Mouse (Mus musculus) embryonic facial prominence, embryonic 15.5 days (tissue): ENCODE results near the gene Atp6v1g2. TPM values are rescaled to one million over a fixed set of nuclear protein-coding genes. Genes with fewer than 3 reads are reported as not detected.

Source experiments
- ATAC-seq: fragments of 200-750 bp; cut with Nextera tagmentation; 2 replicates; pipeline ENCODE4 v1.8.0; 2017; ENCODE audit warnings: low read depth, moderate TSS enrichment; ENCODE audit not compliant: insufficient number of reproducible peaks, low FRiP score, low TSS enrichment
- H3K27ac ChIP-seq: fragments of 300-500 bp; sonication (generic); replicated peaks from 2 replicates; pipeline ENCODE4 v1.5.1; 2015; ENCODE audit warnings: mild to moderate bottlenecking, inconsistent platforms
- H3K27me3 ChIP-seq: fragments of 300-500 bp; sonication (generic); 2 replicates; pipeline ENCODE4 v1.6.1; 2015; ENCODE audit warnings: inconsistent platforms
- H3K36me3 ChIP-seq: fragments of 300-500 bp; sonication (generic); 2 replicates; pipeline ENCODE4 v1.6.1; 2015; ENCODE audit warnings: mild to moderate bottlenecking, inconsistent platforms
- H3K4me1 ChIP-seq: fragments of 300-500 bp; sonication (generic); 2 replicates; pipeline ENCODE4 v1.6.1; 2015; ENCODE audit warnings: inconsistent platforms
- H3K4me2 ChIP-seq: fragments of 300-500 bp; sonication (generic); replicated peaks from 2 replicates; pipeline ENCODE4 v1.6.1; 2015; ENCODE audit warnings: mild to moderate bottlenecking, inconsistent platforms
- H3K4me3 ChIP-seq: fragments of 300-500 bp; sonication (generic); replicated peaks from 2 replicates; pipeline ENCODE4 v1.5.1; 2015; ENCODE audit warnings: mild to moderate bottlenecking, inconsistent platforms
- H3K9ac ChIP-seq: fragments of 300-500 bp; sonication (generic); 2 replicates; pipeline ENCODE4 v1.6.1; 2015; ENCODE audit warnings: inconsistent platforms
- H3K9me3 ChIP-seq: fragments of 300-500 bp; sonication (generic); replicated peaks from 2 replicates; pipeline ENCODE4 v1.6.1; 2016; ENCODE audit warnings: inconsistent platforms
- WGBS: fragments of 180-500 bp; shearing (Covaris S2); methylation state at CpG from one replicate; pipeline ENCODE4 v1.1.7; 2015; 5-methylcytosine and 5-hydroxymethylcytosine counted together
- polyA plus RNA-seq: library from polyadenylated mRNA; unstranded; fragments of >200 nt; fragmentation: Nextera tagmentation; extraction: Ambion mirVana; gene quantifications from 2 replicates; pipeline ENCODE4 v1.2.1, GENCODE M21; 2015

The Atp6v1g2 gene
- polyA plus RNA-seq: 4.1 and 4.4 TPM in 2 replicates

DNA sequence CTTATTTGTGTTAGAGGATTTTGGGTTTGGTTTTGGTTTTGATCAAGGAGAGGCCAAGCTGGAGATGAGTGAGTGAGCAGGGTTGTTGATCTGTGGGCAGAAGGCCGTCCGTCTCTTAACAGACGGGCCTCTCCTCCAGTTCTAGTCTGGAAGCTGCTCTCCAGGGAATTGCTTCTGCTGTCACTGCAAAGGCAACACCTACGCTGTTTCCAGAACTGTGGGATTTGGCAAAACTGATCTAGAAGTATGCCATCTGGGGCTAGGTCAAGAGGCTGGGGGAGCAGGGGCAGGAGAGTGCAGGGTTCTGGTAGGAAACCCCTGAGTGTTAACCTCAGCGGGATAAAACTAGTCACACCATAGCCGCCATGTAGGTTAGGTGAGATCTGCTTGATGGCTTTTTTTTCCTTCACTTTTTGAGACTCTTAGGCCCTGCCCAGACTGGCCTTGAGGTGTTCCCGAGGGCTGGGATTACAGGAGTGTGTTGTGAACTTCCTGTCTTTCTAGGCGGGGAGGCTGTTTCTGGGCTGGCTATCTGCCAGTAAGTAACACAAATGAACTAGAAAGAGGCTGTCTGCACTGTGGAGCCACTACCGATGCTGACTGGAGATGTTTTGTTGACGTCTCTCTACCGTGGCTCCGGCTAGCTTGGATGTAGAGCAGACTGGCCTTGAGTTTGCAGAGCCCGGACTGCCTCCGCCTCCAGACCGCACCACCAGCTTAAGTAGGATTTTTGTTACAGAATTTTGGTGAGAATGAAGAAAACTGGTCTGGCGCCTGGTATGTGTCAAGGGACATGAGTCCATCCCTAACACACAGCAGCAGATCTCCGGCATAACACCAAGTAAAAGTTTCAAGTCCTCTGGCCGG, at the start of gene Atp6v1g2:
Gene Atp6v1g2, plus strand, starts transcription at position 547 of the 867 bp plus-strand sequence.
- Histone ChIP-seq H3K9me3 (no peaks in the 10 kb centered on the region), H3K27me3 (no peaks in the 10 kb centered on the region), H3K9ac (peak within 1 kb of the TSS; percentile 76; the same call in 1 of the 2 replicates), H3K4me2 (peak within 1 kb of the TSS; percentile 86), H3K4me1 (peaks cover 42% of the 10 kb centered on the region), H3K4me3 (peak within 1 kb of the TSS; percentile 57), H3K36me3 (peaks cover 30% of the 10 kb centered on the region), H3K27ac (peak within 1 kb of the TSS; percentile 95)
- 52% methylated on average over 18 of the region's 18 CpGs for WGBS
- no peak for ATAC-seq

- H3K9ac ChIP-seq: no peak overlapping the region
- H3K4me1 ChIP-seq: peaks cover 13% of the 10 kb centered on the region; the same call in 1 of the 2 replicates
- H3K27ac ChIP-seq: peak overlapping the region; percentile 78
- H3K9me3 ChIP-seq: no peaks in the 10 kb centered on the region
- no peaks in the 10 kb centered on the region for H3K27me3 ChIP-seq
- peak overlapping the region; percentile 48 for H3K4me3 ChIP-seq
- peak; percentile 77 for ATAC-seq
- 1% methylated on average over 18 of the region's 18 CpGs for WGBS
- peak overlapping the region; percentile 45 for H3K4me2 ChIP-seq
- no peaks in the 10 kb centered on the region for H3K36me3 ChIP-seq
Observed at GRCm38 (mm10) chr17:35185639-35186611, 47.5 kb upstream of the Atp6v1g2 start.

- Histone ChIP-seq H3K9ac (no peak overlapping the region), H3K27ac (peak overlapping the region; percentile 78), H3K4me1 (peaks cover 13% of the 10 kb centered on the region; the same call in 1 of the 2 replicates), H3K4me3 (peak overlapping the region; percentile 48), H3K4me2 (peak overlapping the region; percentile 45), H3K36me3 (no peaks in the 10 kb centered on the region), H3K27me3 (no peaks in the 10 kb centered on the region), H3K9me3 (no peaks in the 10 kb centered on the region)
- 0 out of 2 replicates have a peak, but pooled peaks have one; percentile 9 for ATAC-seq
- WGBS: under 1% methylated on average over 4 of the region's 4 CpGs
Observed at GRCm38 (mm10) chr17:35186681-35187080, 46.8 kb upstream of the Atp6v1g2 start.

DNA sequence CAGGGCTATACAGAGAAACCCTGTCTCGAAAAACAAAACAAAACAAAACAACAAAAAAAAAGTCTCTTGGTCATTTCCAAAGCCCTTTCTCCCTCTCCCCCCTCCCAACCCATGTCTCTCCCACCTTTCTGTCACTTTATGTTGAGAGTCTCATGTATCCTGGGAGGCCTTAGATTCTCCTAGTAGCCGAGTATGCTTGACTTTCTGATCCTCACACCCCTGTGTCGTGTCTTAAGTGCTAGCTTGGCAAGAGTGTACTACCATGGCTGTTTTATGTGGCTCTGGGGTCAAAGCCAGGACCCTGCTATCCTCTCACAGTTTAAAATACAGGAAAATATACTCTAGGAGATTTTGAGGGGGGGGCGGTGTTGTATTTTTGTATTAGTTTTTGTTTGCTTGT, 46.1 kb upstream of the Atp6v1g2 start:
- Histone ChIP-seq H3K9me3 (no peaks in the 10 kb centered on the region), H3K9ac (no peak overlapping the region), H3K4me2 (no peak overlapping the region), H3K4me3 (no peak overlapping the region), H3K27me3 (no peaks in the 10 kb centered on the region), H3K36me3 (no peaks in the 10 kb centered on the region), H3K4me1 (peaks cover 13% of the 10 kb centered on the region; the same call in 1 of the 2 replicates), H3K27ac (no peak overlapping the region)
- no peak for ATAC-seq
- 67% methylated on average over 4 of the region's 4 CpGs for WGBS

DNA sequence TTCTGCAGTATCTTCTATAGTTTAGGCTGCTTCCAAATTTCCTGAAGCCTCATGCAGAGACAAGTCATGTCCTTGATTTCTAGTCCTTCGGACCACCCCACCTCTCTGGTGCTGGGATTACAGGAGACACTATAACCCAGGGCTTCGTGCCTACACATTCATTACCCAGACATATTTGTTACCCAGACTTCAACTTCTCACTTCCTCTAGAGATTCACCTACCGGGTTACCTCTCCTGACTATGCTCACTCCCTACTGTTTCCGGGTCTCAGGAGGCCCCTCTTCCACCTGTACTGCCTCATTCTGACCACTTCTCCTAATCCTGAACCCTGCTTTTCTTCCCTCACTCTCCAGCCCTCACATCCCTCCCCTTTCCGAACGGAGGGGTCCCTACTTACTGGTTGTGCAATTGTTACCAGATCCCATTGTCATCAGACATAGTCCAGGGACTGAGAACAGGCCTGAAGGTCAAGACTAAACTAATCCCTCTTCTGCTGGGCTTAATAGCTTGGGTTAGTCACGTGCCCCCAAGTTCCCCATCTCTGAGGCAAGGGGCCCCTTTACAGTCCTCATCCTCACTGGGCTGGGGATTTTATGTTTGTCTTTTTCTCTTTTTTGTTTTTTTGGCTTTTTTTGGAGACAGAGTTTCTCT, 45.4 kb upstream of the Atp6v1g2 start, which contains the start of gene Lst1:
Gene Lst1, minus strand, starts transcription at position 481 of the 652 bp plus-strand sequence.
- peaks cover 13% of the 10 kb centered on the region; the same call in 1 of the 2 replicates for H3K4me1 ChIP-seq
- 75% methylated on average over 7 of the region's 7 CpGs for WGBS
- no peak within 1 kb of the TSS for H3K27ac ChIP-seq
- H3K4me2 ChIP-seq: no peak within 1 kb of the TSS
- no peak within 1 kb of the TSS for H3K9ac ChIP-seq
- H3K36me3 ChIP-seq: no peaks in the 10 kb centered on the region
- no peak for ATAC-seq
- no peak within 1 kb of the TSS for H3K4me3 ChIP-seq
- no peaks in the 10 kb centered on the region for H3K27me3 ChIP-seq
- H3K9me3 ChIP-seq: no peaks in the 10 kb centered on the region

DNA sequence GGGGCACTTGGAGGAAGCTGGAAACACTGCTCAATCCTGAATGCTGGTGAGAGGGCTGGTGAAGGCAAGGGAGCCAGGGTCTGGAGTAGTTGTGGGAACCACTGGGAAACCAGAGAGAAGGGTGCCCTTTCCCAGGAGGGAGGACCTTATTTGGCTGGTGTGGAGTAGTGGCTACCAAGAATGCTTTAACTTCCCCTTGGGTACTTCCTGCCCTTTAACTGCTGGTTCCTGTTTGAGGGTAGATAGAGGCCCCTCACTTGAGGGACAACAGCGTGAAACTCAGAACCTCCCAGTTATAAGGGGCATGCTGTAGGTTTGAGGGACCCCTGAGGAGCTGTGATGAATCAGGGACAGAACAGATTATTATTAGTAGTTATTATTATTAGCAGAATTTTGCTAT, 44.3 kb upstream of the Atp6v1g2 start:
- H3K27ac ChIP-seq: no peak overlapping the region
- H3K27me3 ChIP-seq: peaks cover 5% of the 10 kb centered on the region; the same call in 1 of the 2 replicates
- H3K36me3 ChIP-seq: no peaks in the 10 kb centered on the region
- no peak overlapping the region for H3K9ac ChIP-seq
- no peak for ATAC-seq
- H3K9me3 ChIP-seq: no peaks in the 10 kb centered on the region
- WGBS: 57% methylated on average over 1 of the region's 1 CpGs
- H3K4me2 ChIP-seq: no peak overlapping the region
- H3K4me3 ChIP-seq: no peak overlapping the region
- peaks cover 13% of the 10 kb centered on the region; the same call in 1 of the 2 replicates for H3K4me1 ChIP-seq

DNA sequence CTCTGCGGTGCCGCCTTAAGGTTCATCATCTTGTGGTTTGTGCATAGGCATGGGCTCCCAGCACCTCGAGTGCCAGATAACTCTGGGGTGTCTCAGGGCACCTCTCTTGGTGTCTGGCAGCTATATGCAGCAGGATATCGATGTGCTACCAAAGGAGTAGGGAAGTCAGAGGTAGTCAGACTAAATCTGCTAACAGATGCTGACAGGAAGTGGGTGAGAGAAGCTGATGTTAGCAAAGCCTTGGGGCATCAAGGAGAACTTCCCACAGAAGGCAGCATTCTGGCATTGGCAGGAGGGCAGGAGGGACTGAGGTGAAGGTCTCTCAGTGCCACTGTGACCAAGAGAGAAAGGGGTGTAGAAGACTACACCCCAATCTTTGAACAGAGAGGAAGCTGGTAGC, 43.4 kb upstream of the Atp6v1g2 start:
- H3K9ac ChIP-seq: no peak overlapping the region
- no peak overlapping the region for H3K27ac ChIP-seq
- no peaks in the 10 kb centered on the region for H3K9me3 ChIP-seq
- H3K36me3 ChIP-seq: no peaks in the 10 kb centered on the region
- peaks cover 16% of the 10 kb centered on the region; the same call in 1 of the 2 replicates for H3K4me1 ChIP-seq
- H3K4me3 ChIP-seq: no peak overlapping the region
- ATAC-seq: no peak
- H3K27me3 ChIP-seq: peaks cover 14% of the 10 kb centered on the region
- H3K4me2 ChIP-seq: no peak overlapping the region
- WGBS: 73% methylated on average over 4 of the region's 4 CpGs

DNA sequence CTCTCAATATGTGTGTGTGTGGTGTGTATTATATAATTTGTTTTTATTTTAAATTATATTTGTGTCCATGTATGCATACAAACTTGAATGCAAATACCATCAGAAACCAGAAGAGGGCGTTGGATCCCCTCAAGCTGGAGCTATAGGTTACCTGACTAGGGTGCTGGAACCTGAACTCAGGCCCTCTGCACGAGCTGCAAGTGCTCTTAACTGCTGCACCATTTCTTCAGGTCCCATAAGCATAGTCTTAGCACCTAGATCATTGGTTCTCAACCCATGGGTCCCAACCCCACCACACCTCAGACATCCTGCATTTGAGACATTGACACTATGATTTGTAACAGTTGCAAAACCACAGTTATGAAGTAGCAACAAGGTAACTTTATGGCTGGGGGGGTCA, 41.7 kb upstream of the Atp6v1g2 start:
- no peak overlapping the region for H3K9ac ChIP-seq
- no peak overlapping the region for H3K4me2 ChIP-seq
- H3K27me3 ChIP-seq: peaks cover 30% of the 10 kb centered on the region
- WGBS: 56% methylated on average over 2 of the region's 2 CpGs
- no peak overlapping the region for H3K4me3 ChIP-seq
- no peak for ATAC-seq
- H3K9me3 ChIP-seq: no peaks in the 10 kb centered on the region
- no peak overlapping the region for H3K27ac ChIP-seq
- H3K4me1 ChIP-seq: peaks cover 19% of the 10 kb centered on the region
- H3K36me3 ChIP-seq: no peaks in the 10 kb centered on the region

- no peak for ATAC-seq
- Histone ChIP-seq H3K4me2 (no peak overlapping the region), H3K9ac (no peak overlapping the region), H3K36me3 (no peaks in the 10 kb centered on the region), H3K27me3 (peaks cover 30% of the 10 kb centered on the region), H3K9me3 (no peaks in the 10 kb centered on the region), H3K4me1 (peaks cover 16% of the 10 kb centered on the region), H3K4me3 (no peak overlapping the region), H3K27ac (no peak overlapping the region)
- 75% methylated on average over 5 of the region's 5 CpGs for WGBS
Observed at GRCm38 (mm10) chr17:35192924-35193323, 40.5 kb upstream of the Atp6v1g2 start.

DNA sequence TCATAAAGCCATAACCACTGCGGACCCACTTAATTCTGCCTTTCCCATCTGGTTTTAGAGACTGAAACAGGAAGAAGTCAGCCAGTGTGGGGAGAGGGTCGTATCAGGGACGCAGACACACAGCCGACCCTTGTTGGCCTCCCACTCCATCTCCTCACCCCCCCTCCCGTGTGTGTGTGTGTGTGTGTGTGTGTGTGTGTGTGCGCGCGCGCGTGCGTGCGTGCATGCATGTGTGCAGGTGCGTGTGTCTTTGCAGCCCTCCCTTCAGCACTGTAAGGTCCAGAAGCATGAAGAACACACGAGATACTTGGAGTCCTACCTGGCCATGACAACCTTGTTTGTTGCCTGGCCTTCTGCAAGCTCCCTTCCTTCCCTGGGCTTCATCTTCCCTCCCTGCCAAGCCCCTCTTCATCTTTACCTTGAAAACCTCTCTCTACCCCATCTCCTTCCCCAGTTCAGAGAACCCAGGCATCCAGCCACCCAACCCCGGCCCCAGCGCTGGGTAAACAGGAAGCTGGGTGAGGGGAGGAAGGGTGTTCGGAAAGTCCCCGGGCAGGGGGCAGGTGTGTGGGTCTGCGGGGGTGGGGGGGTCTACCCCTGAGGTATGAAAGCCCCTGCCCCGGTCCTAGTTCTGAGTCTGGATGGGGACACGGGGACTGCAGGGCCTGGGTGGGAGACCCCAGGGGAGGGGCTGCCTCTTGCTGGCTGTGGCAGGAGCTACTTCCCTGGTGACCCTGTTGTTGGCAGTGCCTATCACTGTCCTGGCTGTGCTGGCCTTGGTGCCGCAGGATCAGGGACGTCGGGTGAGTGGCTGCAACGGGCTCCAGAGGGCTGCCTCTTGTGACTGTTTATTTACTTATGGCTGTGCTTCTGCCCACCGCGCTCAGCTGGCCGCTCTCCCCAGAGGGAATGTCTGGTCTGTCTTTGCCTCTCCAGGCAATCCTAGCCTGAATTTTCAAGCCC, 39.3 kb upstream of the Atp6v1g2 start, which contains the start of gene Ltb:
Gene Ltb, plus strand, starts transcription at position 559 of the 963 bp plus-strand sequence.
- peak within 1 kb of the TSS; percentile 90 for H3K4me2 ChIP-seq
- 63% methylated on average over 27 of the region's 28 CpGs for WGBS
- no peaks in the 10 kb centered on the region for H3K36me3 ChIP-seq
- peak within 1 kb of the TSS; percentile 48 for H3K4me3 ChIP-seq
- peaks cover 16% of the 10 kb centered on the region for H3K4me1 ChIP-seq
- no peak for ATAC-seq
- peak within 1 kb of the TSS; percentile 42; the same call in 1 of the 2 replicates for H3K9ac ChIP-seq
- no peak within 1 kb of the TSS for H3K27ac ChIP-seq
- H3K9me3 ChIP-seq: no peaks in the 10 kb centered on the region
- H3K27me3 ChIP-seq: peaks cover 30% of the 10 kb centered on the region
